ENCODE assay signal across 22 mouse cellular contexts in the genomic region with DNA sequence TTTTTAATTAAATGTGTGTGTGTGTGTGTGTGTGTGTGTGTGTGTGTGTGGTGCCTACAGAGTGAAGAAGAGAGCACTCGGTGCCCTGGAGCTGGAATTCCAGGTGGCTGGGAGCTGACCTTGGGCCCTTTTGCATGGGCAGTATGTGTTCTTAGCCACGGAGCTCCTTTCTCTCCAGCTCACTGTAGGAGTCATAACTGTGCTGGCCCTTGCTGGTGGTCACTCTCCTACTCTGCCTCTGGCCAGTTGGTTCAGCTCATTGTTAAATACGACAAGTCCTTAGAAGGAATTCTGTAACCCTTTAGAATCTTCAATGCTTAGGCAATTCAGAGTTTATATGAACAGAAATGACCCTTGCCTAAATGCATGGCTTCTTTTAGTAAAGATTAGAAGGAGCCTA. TPM values are rescaled to one million over a fixed set of nuclear protein-coding genes. Genes with fewer than 3 reads are reported as not detected.
DNase-seq lines count a peak whose midpoint lies in the region; ATAC-seq and TF ChIP-seq lines count a peak whose summit lies in the region.
"Had no signal": no experiment of that assay in that cellular context is flagged by ENCODE, and none has a peak within 500 bp of the region (broad histone marks: within the 10 kb centered on the region; RNA-seq: fewer than 3 reads in every experiment).

No protein-coding gene starts in this region.

- H3K27ac ChIP-seq in heart, embryonic 15.5 days = 0 out of 2 replicates have a peak overlapping the region, but pooled peaks have one; percentile 38
- peak overlapping the region; percentile 99 for H3K27ac ChIP-seq in embryonic fibroblast, embryonic 13.5 days (ENCODE audit: insufficient read depth, low read length)
- H3K27ac ChIP-seq: hindbrain, embryonic 13.5 days; neural tube, embryonic 15.5 days had no signal

- intact Hi-C loops in heart, postnatal 25 days (cut with DNase I) = no loop called here

- no peaks in the 10 kb centered on the region for H3K36me3 ChIP-seq in heart, embryonic 15.5 days
- H3K36me3 ChIP-seq: G1E; hindbrain, embryonic 13.5 days; neural tube, embryonic 15.5 days had no signal

- WGBS in heart, embryonic 15.5 days = 69% methylated on average over 3 of the region's 3 CpGs

- no peak for DNase-seq in heart, postnatal 25 days (ENCODE audit: low spot score)
- peak; percentile 39 for DNase-seq in kidney, postnatal 10 days
- DNase-seq in kidney, adult 8-10 months = no peak
- DNase-seq in NIH3T3 (ENCODE audit: low read depth) = peak; percentile 36
- DNase-seq in gastrocnemius, adult 8-10 months (ENCODE audit: low spot score in 2 of 2) = no peak
- DNase-seq: adrenal gland, postnatal 10 days; B cell, adult 2 months; cerebellum, adult 9-11 months; forebrain, postnatal 0 days; gastrocnemius, postnatal 36 days; heart, postnatal 36 days; kidney, adult 2 months; left cerebral cortex, postnatal 4 days; liver, postnatal 0 days had no signal

- H3K4me2 ChIP-seq in heart, embryonic 15.5 days = no peak overlapping the region
- H3K4me2 ChIP-seq: hindbrain, embryonic 13.5 days; liver, embryonic 11.5 days; midbrain, embryonic 11.5 days; neural tube, embryonic 15.5 days had no signal

- no peak overlapping the region for H3K4me3 ChIP-seq in heart, embryonic 15.5 days
- H3K4me3 ChIP-seq in embryonic fibroblast, embryonic 13.5 days (ENCODE audit: insufficient read depth, low read length) = no peak overlapping the region
- H3K4me3 ChIP-seq: hindbrain, embryonic 13.5 days; neural tube, embryonic 15.5 days had no signal

- no peak for TF ChIP-seq CTCF in embryonic fibroblast, embryonic 13.5 days (IDR thresholded peaks at IDR 0.05; ENCODE audit: borderline replicate concordance, insufficient read depth, low read length)

- no peaks in the 10 kb centered on the region for H3K27me3 ChIP-seq in heart, embryonic 15.5 days
- H3K27me3 ChIP-seq: CH12.LX; hindbrain, embryonic 13.5 days; neural tube, embryonic 15.5 days had no signal

- TF ChIP-seq POLR2A in embryonic fibroblast, embryonic 13.5 days (IDR thresholded peaks at IDR 0.05; ENCODE audit: low read depth, low read length) = no peak

- H3K9me3 ChIP-seq in heart, embryonic 15.5 days (replicated peaks) = no peaks in the 10 kb centered on the region
- H3K9me3 ChIP-seq: hindbrain, embryonic 13.5 days; neural tube, embryonic 15.5 days had no signal

- H3K9ac ChIP-seq in heart, embryonic 15.5 days = no peak overlapping the region
- H3K9ac ChIP-seq: forebrain, postnatal 0 days; hindbrain, embryonic 13.5 days; liver, postnatal 0 days; neural tube, embryonic 15.5 days had no signal

- ATAC-seq in heart, embryonic 15.5 days (replicated peaks; ENCODE audit: insufficient number of reproducible peaks, insufficient read depth, low FRiP score, low read depth) = no peak
- ATAC-seq: forebrain, postnatal 0 days; liver, postnatal 0 days had no signal

- peaks cover 20% of the 10 kb centered on the region for H3K4me1 ChIP-seq in heart, embryonic 15.5 days (replicated peaks)
- peaks cover 7% of the 10 kb centered on the region for H3K4me1 ChIP-seq in embryonic fibroblast, embryonic 13.5 days (ENCODE audit: control insufficient read depth, insufficient read depth, low read length)

RNA-seq across cellular contexts. Expression of a gene that starts 12.8 kb away (rescaled TPM):
- polyA plus RNA-seq in heart, embryonic 15.5 days (2015; fragmentation: Nextera tagmentation; extraction: Ambion mirVana) = 5.1 and 7.7 TPM in 2 replicates
- total RNA-seq in heart, postnatal 25 days (2021) = 10 to 100 TPM; 18.3 to 20.4 TPM
- polyA plus RNA-seq in embryonic fibroblast, embryonic 13.5 days (2011; ENCODE audit: insufficient read length, low read depth, missing spikeins) = 109 and 133 TPM in 2 replicates
- total RNA-seq in gastrocnemius, adult 8-10 months (2022) = 1 to 10 TPM; 4.5 to 6.1 (median 5.2) TPM
- total RNA-seq: G1E had no signal
- polyA plus RNA-seq: G1E had no signal

Comparison
In these comparisons a context has a peak if more than half of its experiments do, and no peak if none do; other contexts are left out.
1. DNase-seq: peak in kidney, postnatal 10 days (single experiment) and NIH3T3 (single experiment); none in heart, postnatal 25 days (single experiment), kidney, adult 8-10 months (0 of 2) and gastrocnemius, adult 8-10 months (0 of 2).